Mouse (Mus musculus): Measurements from ENCODE around the gene Sema6d. TPM values are rescaled to one million over a fixed set of nuclear protein-coding genes. Genes with fewer than 3 reads are reported as not detected.

Sema6d gene
- polyA plus RNA-seq, 1 experiment from 2014 or later: 13.1 TPM

GRCm38 (mm10) chr2:124505784-124506489 lies 416.2 kb downstream of the Sema6d start:
- H3K9me3 ChIP-seq: no peaks in the 10 kb centered on the region
- H3K36me3 ChIP-seq: no peaks in the 10 kb centered on the region
- H3K27ac ChIP-seq: no peak overlapping the region
- H3K4me1 ChIP-seq: no peaks in the 10 kb centered on the region
- WGBS: 75% methylated on average over 4 of the region's 4 CpGs
- no peak overlapping the region for H3K4me3 ChIP-seq
- no peak overlapping the region for H3K4me2 ChIP-seq
- no peaks in the 10 kb centered on the region for H3K27me3 ChIP-seq
- no peak overlapping the region for H3K9ac ChIP-seq
- ATAC-seq (ENCODE audit: insufficient number of reproducible peaks, low FRiP score, low TSS enrichment, low read depth): no peak

GRCm38 (mm10) chr2:124507804-124508203 lies 418.0 kb downstream of the Sema6d start:
- Histone ChIP-seq H3K27ac (no peak overlapping the region), H3K36me3 (no peaks in the 10 kb centered on the region), H3K9me3 (no peaks in the 10 kb centered on the region), H3K4me2 (no peak overlapping the region), H3K27me3 (no peaks in the 10 kb centered on the region), H3K9ac (no peak overlapping the region), H3K4me1 (no peaks in the 10 kb centered on the region), H3K4me3 (no peak overlapping the region)
- no peak; the same call in 1 of the 2 replicates for ATAC-seq (ENCODE audit: insufficient number of reproducible peaks, low FRiP score, low TSS enrichment, low read depth)
- WGBS: 79% methylated on average over 4 of the region's 4 CpGs

DNA sequence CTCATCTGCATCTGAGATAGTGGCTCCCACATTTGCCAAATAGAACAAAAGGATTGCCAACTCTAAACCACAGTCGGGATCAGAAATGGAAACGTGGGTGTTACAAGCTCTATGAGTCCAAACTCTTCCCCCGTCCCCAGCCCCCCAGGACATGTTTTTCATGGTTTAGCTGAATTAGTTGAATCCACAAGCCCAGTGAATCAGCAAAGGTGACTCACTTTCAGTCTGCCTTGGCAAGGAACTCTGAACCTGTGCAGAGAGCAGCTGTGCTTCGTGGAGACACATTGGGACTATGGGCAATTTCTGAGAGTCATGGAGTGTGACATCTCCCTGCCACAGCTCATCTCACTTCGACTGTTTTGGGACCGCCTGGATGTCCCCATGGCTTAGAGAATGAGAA lies 419.7 kb downstream of the Sema6d start:
- Histone ChIP-seq H3K4me3 (no peak overlapping the region), H3K36me3 (no peaks in the 10 kb centered on the region), H3K4me1 (no peaks in the 10 kb centered on the region), H3K4me2 (no peak overlapping the region), H3K9me3 (no peaks in the 10 kb centered on the region), H3K27ac (no peak overlapping the region), H3K9ac (no peak overlapping the region), H3K27me3 (no peaks in the 10 kb centered on the region)
- ATAC-seq (ENCODE audit: insufficient number of reproducible peaks, low FRiP score, low TSS enrichment, low read depth): no peak
- WGBS: 83% methylated on average over 6 of the region's 6 CpGs

- no peak overlapping the region for H3K27ac ChIP-seq
- ATAC-seq (ENCODE audit: insufficient number of reproducible peaks, low FRiP score, low TSS enrichment, low read depth): no peak
- H3K36me3 ChIP-seq: no peaks in the 10 kb centered on the region
- no peaks in the 10 kb centered on the region for H3K27me3 ChIP-seq
- no peaks in the 10 kb centered on the region for H3K9me3 ChIP-seq
- WGBS: 78% methylated on average over 10 of the region's 10 CpGs
- H3K4me3 ChIP-seq: no peak overlapping the region
- no peak overlapping the region for H3K9ac ChIP-seq
- H3K4me1 ChIP-seq: no peaks in the 10 kb centered on the region
- no peak overlapping the region for H3K4me2 ChIP-seq
These were observed 422.1 kb downstream of the Sema6d start for GRCm38 (mm10) chr2:124511826-124512225.

- Histone ChIP-seq H3K27ac (no peak overlapping the region), H3K4me3 (no peak overlapping the region), H3K4me1 (no peaks in the 10 kb centered on the region), H3K27me3 (no peaks in the 10 kb centered on the region), H3K9ac (no peak overlapping the region), H3K4me2 (no peak overlapping the region), H3K9me3 (no peaks in the 10 kb centered on the region), H3K36me3 (no peaks in the 10 kb centered on the region)
- WGBS: 68% methylated on average over 3 of the region's 3 CpGs
- ATAC-seq (ENCODE audit: insufficient number of reproducible peaks, low FRiP score, low TSS enrichment, low read depth): no peak
These were observed 432.7 kb downstream of the Sema6d start for GRCm38 (mm10) chr2:124522426-124522825.

DNA sequence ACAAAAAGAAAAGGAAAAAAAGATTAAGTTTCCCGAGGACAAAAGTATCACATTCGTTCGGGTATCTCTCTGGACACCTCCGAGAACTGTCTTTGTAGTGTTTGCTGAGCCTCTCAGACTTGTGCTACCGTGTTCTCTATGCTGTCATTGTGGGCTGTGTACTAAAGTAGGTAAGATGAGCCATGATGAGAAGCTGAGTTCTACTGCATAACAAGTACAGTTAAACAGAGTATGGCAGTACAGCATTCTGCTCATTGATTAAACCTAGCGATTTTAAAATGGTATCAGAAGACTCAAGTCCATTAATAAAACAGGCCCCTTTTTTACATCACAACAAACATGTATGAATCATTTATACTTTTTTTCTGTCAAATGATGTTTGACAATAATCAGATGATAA lies 433.9 kb downstream of the Sema6d start:
- Histone ChIP-seq H3K4me1 (no peaks in the 10 kb centered on the region), H3K27me3 (no peaks in the 10 kb centered on the region), H3K9ac (no peak overlapping the region), H3K4me2 (no peak overlapping the region), H3K36me3 (no peaks in the 10 kb centered on the region), H3K9me3 (no peaks in the 10 kb centered on the region), H3K27ac (no peak overlapping the region), H3K4me3 (no peak overlapping the region)
- no peak for ATAC-seq (ENCODE audit: insufficient number of reproducible peaks, low FRiP score, low TSS enrichment, low read depth)
- 90% methylated on average over 6 of the region's 6 CpGs for WGBS

GRCm38 (mm10) chr2:124524167-124524566 lies 434.4 kb downstream of the Sema6d start:
- WGBS: 64% methylated on average over 3 of the region's 3 CpGs

GRCm38 (mm10) chr2:124527641-124528040 lies 437.9 kb downstream of the Sema6d start:
- H3K27me3 ChIP-seq: no peaks in the 10 kb centered on the region
- no peaks in the 10 kb centered on the region for H3K9me3 ChIP-seq
- no peaks in the 10 kb centered on the region for H3K36me3 ChIP-seq
- no peak overlapping the region for H3K4me2 ChIP-seq
- WGBS: 82% methylated on average over 3 of the region's 3 CpGs
- no peak overlapping the region for H3K9ac ChIP-seq
- no peaks in the 10 kb centered on the region for H3K4me1 ChIP-seq
- ATAC-seq (ENCODE audit: insufficient number of reproducible peaks, low FRiP score, low TSS enrichment, low read depth): no peak
- H3K27ac ChIP-seq: no peak overlapping the region
- no peak overlapping the region for H3K4me3 ChIP-seq

More at GRCm38 (mm10) chr2:124524167-124524566, 434.4 kb downstream of the Sema6d start:
- H3K27me3 ChIP-seq: no peaks in the 10 kb centered on the region
- H3K9me3 ChIP-seq: no peaks in the 10 kb centered on the region
- H3K9ac ChIP-seq: no peak overlapping the region
- H3K4me2 ChIP-seq: no peak overlapping the region
- H3K36me3 ChIP-seq: no peaks in the 10 kb centered on the region
- no peak overlapping the region for H3K4me3 ChIP-seq
- ATAC-seq (ENCODE audit: insufficient number of reproducible peaks, low FRiP score, low TSS enrichment, low read depth): no peak
- H3K27ac ChIP-seq: no peak overlapping the region
- H3K4me1 ChIP-seq: no peaks in the 10 kb centered on the region

- H3K27me3 ChIP-seq: no peaks in the 10 kb centered on the region
- WGBS: 90% methylated on average over 2 of the region's 2 CpGs
These were observed 440.7 kb downstream of the Sema6d start for GRCm38 (mm10) chr2:124530441-124530840.

GRCm38 (mm10) chr2:124531062-124531461 lies 441.3 kb downstream of the Sema6d start:
- Histone ChIP-seq H3K36me3 (no peaks in the 10 kb centered on the region), H3K4me1 (no peaks in the 10 kb centered on the region), H3K4me3 (no peak overlapping the region), H3K27ac (no peak overlapping the region), H3K9me3 (no peaks in the 10 kb centered on the region), H3K27me3 (no peaks in the 10 kb centered on the region), H3K9ac (no peak overlapping the region), H3K4me2 (no peak overlapping the region)
- 58% methylated on average over 4 of the region's 4 CpGs for WGBS
- ATAC-seq (ENCODE audit: insufficient number of reproducible peaks, low FRiP score, low TSS enrichment, low read depth): no peak

More at GRCm38 (mm10) chr2:124530441-124530840, 440.7 kb downstream of the Sema6d start:
- no peak overlapping the region for H3K4me2 ChIP-seq
- H3K36me3 ChIP-seq: no peaks in the 10 kb centered on the region
- no peak overlapping the region for H3K4me3 ChIP-seq
- H3K9me3 ChIP-seq: no peaks in the 10 kb centered on the region
- H3K9ac ChIP-seq: no peak overlapping the region
- no peak for ATAC-seq (ENCODE audit: insufficient number of reproducible peaks, low FRiP score, low TSS enrichment, low read depth)
- H3K27ac ChIP-seq: no peak overlapping the region
- H3K4me1 ChIP-seq: no peaks in the 10 kb centered on the region

- Histone ChIP-seq H3K27ac (no peak overlapping the region), H3K9me3 (no peaks in the 10 kb centered on the region), H3K4me2 (no peak overlapping the region), H3K4me1 (no peaks in the 10 kb centered on the region), H3K4me3 (no peak overlapping the region), H3K27me3 (no peaks in the 10 kb centered on the region), H3K36me3 (no peaks in the 10 kb centered on the region), H3K9ac (no peak overlapping the region)
- no peak for ATAC-seq (ENCODE audit: insufficient number of reproducible peaks, low FRiP score, low TSS enrichment, low read depth)
- WGBS: 88% methylated on average over 3 of the region's 3 CpGs
These were observed 443.1 kb downstream of the Sema6d start for GRCm38 (mm10) chr2:124532906-124533305.

- H3K27ac ChIP-seq: no peak overlapping the region
- H3K9me3 ChIP-seq: no peaks in the 10 kb centered on the region
- no peak for ATAC-seq (ENCODE audit: insufficient number of reproducible peaks, low FRiP score, low TSS enrichment, low read depth)
- 73% methylated on average over 6 of the region's 6 CpGs for WGBS
- no peak overlapping the region for H3K4me3 ChIP-seq
- no peak overlapping the region for H3K4me2 ChIP-seq
- H3K9ac ChIP-seq: no peak overlapping the region
- no peaks in the 10 kb centered on the region for H3K4me1 ChIP-seq
- H3K27me3 ChIP-seq: no peaks in the 10 kb centered on the region
- no peaks in the 10 kb centered on the region for H3K36me3 ChIP-seq
These were observed 443.8 kb downstream of the Sema6d start for GRCm38 (mm10) chr2:124533602-124534001.

- Histone ChIP-seq H3K4me1 (no peaks in the 10 kb centered on the region), H3K27me3 (no peaks in the 10 kb centered on the region), H3K9ac (no peak overlapping the region), H3K9me3 (no peaks in the 10 kb centered on the region), H3K4me3 (no peak overlapping the region), H3K36me3 (no peaks in the 10 kb centered on the region), H3K4me2 (no peak overlapping the region), H3K27ac (no peak overlapping the region)
- 69% methylated on average over 3 of the region's 3 CpGs for whole genome bisulfite sequencing
- ATAC-seq (ENCODE audit: insufficient number of reproducible peaks, low FRiP score, low TSS enrichment, low read depth): no peak
These were observed 460.5 kb downstream of the Sema6d start for GRCm38 (mm10) chr2:124550315-124550714.
